Mouse (Mus musculus) heart, embryonic 15.5 days (tissue): Measurements from ENCODE around the gene Ggact. TPM values are rescaled to one million over a fixed set of nuclear protein-coding genes. Genes with fewer than 3 reads are reported as not detected.

Experiments used
- ATAC-seq: fragments of 200-750 bp; cut with Nextera tagmentation; replicated peaks from 2 replicates; pipeline ENCODE4 v1.8.0; 2017; ENCODE audit warnings: low read depth, moderate TSS enrichment; ENCODE audit not compliant: insufficient number of reproducible peaks, insufficient read depth, low FRiP score
- H3K27ac ChIP-seq: fragments of 300-500 bp; sonication (generic); 2 replicates; pipeline ENCODE4 v1.5.1; 2015; ENCODE audit warnings: mild to moderate bottlenecking, inconsistent platforms
- H3K27me3 ChIP-seq: fragments of 300-500 bp; sonication (generic); 2 replicates; pipeline ENCODE4 v1.6.1; 2015; ENCODE audit warnings: inconsistent platforms
- H3K36me3 ChIP-seq: fragments of 300-500 bp; sonication (generic); 2 replicates; pipeline ENCODE4 v1.6.1; 2015; ENCODE audit warnings: mild to moderate bottlenecking, inconsistent platforms
- H3K4me1 ChIP-seq: fragments of 300-500 bp; sonication (generic); replicated peaks from 2 replicates; pipeline ENCODE4 v1.6.1; 2015; ENCODE audit warnings: inconsistent platforms
- H3K4me2 ChIP-seq: fragments of 300-500 bp; sonication (generic); 2 replicates; pipeline ENCODE4 v1.6.1; 2015; ENCODE audit warnings: inconsistent platforms, mild to moderate bottlenecking, moderate library complexity
- H3K4me3 ChIP-seq: fragments of 300-500 bp; sonication (generic); 2 replicates; pipeline ENCODE4 v1.5.1; 2015; ENCODE audit warnings: mild to moderate bottlenecking, inconsistent platforms
- H3K9ac ChIP-seq: fragments of 300-500 bp; sonication (generic); 2 replicates; pipeline ENCODE4 v1.6.1; 2015; ENCODE audit warnings: mild to moderate bottlenecking, inconsistent platforms
- H3K9me3 ChIP-seq: fragments of 300-500 bp; sonication (generic); replicated peaks from 2 replicates; pipeline ENCODE4 v1.6.1; 2016; ENCODE audit warnings: inconsistent platforms
- WGBS: fragments of 180-500 bp; shearing (Covaris S2); methylation state at CpG from one replicate; pipeline ENCODE4 v1.1.7; 2015; ENCODE audit warnings: mixed read lengths; 5-methylcytosine and 5-hydroxymethylcytosine counted together
- polyA plus RNA-seq: library from polyadenylated mRNA; unstranded; fragments of >200 nt; fragmentation: Nextera tagmentation; extraction: Ambion mirVana; gene quantifications from 2 replicates; pipeline ENCODE4 v1.2.1, GENCODE M21; 2015

The Ggact gene
- polyA plus RNA-seq, 1 experiment from 2014 or later, result 15.0 TPM

GRCm38 (mm10) chr14:122825464-122825863 is 88.1 kb downstream of the Ggact start:
- H3K9ac ChIP-seq, result no peak overlapping the region
- no peaks in the 10 kb centered on the region for H3K36me3 ChIP-seq
- H3K27me3 ChIP-seq, result no peaks in the 10 kb centered on the region
- no peak overlapping the region for H3K27ac ChIP-seq
- H3K9me3 ChIP-seq, result no peaks in the 10 kb centered on the region
- peak; percentile 55; the same call in 1 of the 2 replicates for ATAC-seq
- H3K4me1 ChIP-seq, result no peaks in the 10 kb centered on the region
- no peak overlapping the region for H3K4me2 ChIP-seq
- no peak overlapping the region for H3K4me3 ChIP-seq
- WGBS, result 87% methylated on average over 2 of the region's 2 CpGs

DNA sequence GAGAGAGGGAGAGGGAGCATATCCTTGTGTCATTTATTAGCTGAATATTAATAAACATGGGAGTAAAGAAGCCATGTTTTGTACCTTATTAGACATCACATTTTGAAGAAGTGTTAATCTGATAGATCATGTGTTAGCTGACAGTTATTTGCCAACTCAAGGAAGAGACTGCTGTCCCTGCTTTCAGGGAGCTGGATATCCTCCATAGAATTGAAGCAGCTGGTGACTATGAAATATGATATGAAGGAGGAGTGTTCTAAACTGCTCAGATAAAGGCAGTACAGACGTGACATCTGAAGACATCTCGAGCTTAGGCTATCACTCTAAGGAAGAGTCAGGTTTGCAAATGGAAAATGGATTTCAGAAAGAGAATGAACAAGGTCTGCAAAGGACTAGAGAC is 89.8 kb downstream of the Ggact start:
- Histone ChIP-seq H3K9me3 (no peaks in the 10 kb centered on the region), H3K9ac (no peak overlapping the region), H3K36me3 (no peaks in the 10 kb centered on the region), H3K4me2 (no peak overlapping the region), H3K27me3 (no peaks in the 10 kb centered on the region), H3K4me3 (no peak overlapping the region), H3K27ac (no peak overlapping the region), H3K4me1 (no peaks in the 10 kb centered on the region)
- WGBS, result 42% methylated on average over 2 of the region's 2 CpGs
- ATAC-seq, result no peak

- 78% methylated on average over 3 of the region's 3 CpGs for WGBS
- Histone ChIP-seq H3K4me1 (no peaks in the 10 kb centered on the region), H3K4me3 (no peak overlapping the region), H3K36me3 (no peaks in the 10 kb centered on the region), H3K27ac (no peak overlapping the region), H3K4me2 (no peak overlapping the region), H3K9me3 (no peaks in the 10 kb centered on the region), H3K9ac (no peak overlapping the region), H3K27me3 (no peaks in the 10 kb centered on the region)
- ATAC-seq, result no peak
Observed at GRCm38 (mm10) chr14:122821002-122821401, 92.6 kb downstream of the Ggact start.

DNA sequence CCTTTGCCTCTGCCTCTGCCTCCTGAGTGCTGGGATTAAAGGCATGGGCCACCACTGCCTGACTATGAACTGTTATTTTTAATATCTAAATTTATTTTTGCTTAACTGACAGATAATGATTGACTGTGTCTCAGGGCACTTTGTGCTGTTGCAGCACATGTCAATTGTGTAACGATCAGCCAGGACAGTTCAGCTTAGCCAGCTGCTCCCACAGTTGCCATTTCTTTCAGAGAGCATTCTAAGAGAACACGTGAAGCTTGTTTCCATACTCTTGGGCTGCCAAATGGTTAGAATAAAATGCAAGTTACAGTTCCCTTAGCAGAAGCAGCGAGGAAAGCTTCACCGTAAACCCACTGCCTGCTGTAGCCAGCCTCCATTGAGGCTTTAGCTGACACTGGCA is 113.3 kb downstream of the Ggact start:
- H3K9me3 ChIP-seq, result no peaks in the 10 kb centered on the region
- no peak overlapping the region for H3K27ac ChIP-seq
- H3K4me3 ChIP-seq, result no peak overlapping the region
- no peaks in the 10 kb centered on the region for H3K36me3 ChIP-seq
- ATAC-seq, result no peak
- H3K27me3 ChIP-seq, result no peaks in the 10 kb centered on the region
- no peak overlapping the region for H3K4me2 ChIP-seq
- no peak overlapping the region for H3K9ac ChIP-seq
- WGBS, result 81% methylated on average over 4 of the region's 4 CpGs
- H3K4me1 ChIP-seq, result peaks cover 4% of the 10 kb centered on the region; the same call in 1 of the 2 replicates

- Histone ChIP-seq H3K9ac (no peak overlapping the region), H3K4me1 (no peaks in the 10 kb centered on the region), H3K36me3 (no peaks in the 10 kb centered on the region), H3K27me3 (no peaks in the 10 kb centered on the region), H3K4me2 (no peak overlapping the region), H3K27ac (no peak overlapping the region), H3K4me3 (no peak overlapping the region), H3K9me3 (no peaks in the 10 kb centered on the region)
- 83% methylated on average over 4 of the region's 4 CpGs for WGBS
- ATAC-seq, result no peak
Observed at GRCm38 (mm10) chr14:122793368-122793767, 120.2 kb downstream of the Ggact start.

GRCm38 (mm10) chr14:122790111-122790510 is 123.4 kb downstream of the Ggact start:
- no peak overlapping the region for H3K4me3 ChIP-seq
- H3K9ac ChIP-seq, result no peak overlapping the region
- H3K27ac ChIP-seq, result no peak overlapping the region
- H3K4me2 ChIP-seq, result no peak overlapping the region
- 78% methylated on average over 7 of the region's 7 CpGs for WGBS
- H3K27me3 ChIP-seq, result no peaks in the 10 kb centered on the region
- H3K36me3 ChIP-seq, result no peaks in the 10 kb centered on the region
- no peak for ATAC-seq
- H3K9me3 ChIP-seq, result no peaks in the 10 kb centered on the region
- H3K4me1 ChIP-seq, result no peaks in the 10 kb centered on the region

- WGBS, result 55% methylated on average over 2 of the region's 2 CpGs
- ATAC-seq, result no peak
- H3K4me1 ChIP-seq, result no peaks in the 10 kb centered on the region
- no peak overlapping the region for H3K4me3 ChIP-seq
- H3K9ac ChIP-seq, result no peak overlapping the region
- H3K36me3 ChIP-seq, result no peaks in the 10 kb centered on the region
- no peaks in the 10 kb centered on the region for H3K27me3 ChIP-seq
- no peak overlapping the region for H3K27ac ChIP-seq
- no peaks in the 10 kb centered on the region for H3K9me3 ChIP-seq
- H3K4me2 ChIP-seq, result no peak overlapping the region
Observed at GRCm38 (mm10) chr14:122788199-122788598, 125.4 kb downstream of the Ggact start.

DNA sequence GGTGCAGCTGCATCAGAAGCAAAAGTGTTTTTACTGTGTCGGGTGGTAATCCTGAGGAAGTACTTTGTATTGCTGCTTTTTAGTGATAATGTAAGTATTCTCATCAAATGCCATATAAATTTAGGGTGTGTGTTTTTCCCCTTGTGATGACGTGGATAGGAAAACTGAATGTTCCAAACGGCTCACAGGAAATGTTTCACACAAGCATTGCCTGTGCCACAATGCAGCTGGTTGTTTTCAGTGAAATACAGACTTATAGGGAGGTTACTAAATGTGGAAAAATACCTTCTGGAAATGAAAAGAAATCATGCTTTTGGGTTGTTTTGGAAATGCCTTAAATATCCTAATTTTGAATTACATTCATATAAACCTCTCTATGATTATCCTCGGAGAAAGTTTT is 128.9 kb downstream of the Ggact start:
- Histone ChIP-seq H3K9ac (no peak overlapping the region), H3K27me3 (no peaks in the 10 kb centered on the region), H3K4me1 (no peaks in the 10 kb centered on the region), H3K4me2 (no peak overlapping the region), H3K27ac (no peak overlapping the region), H3K36me3 (no peaks in the 10 kb centered on the region), H3K9me3 (no peaks in the 10 kb centered on the region), H3K4me3 (no peak overlapping the region)
- no peak for ATAC-seq
- WGBS, result 62% methylated on average over 4 of the region's 4 CpGs

DNA sequence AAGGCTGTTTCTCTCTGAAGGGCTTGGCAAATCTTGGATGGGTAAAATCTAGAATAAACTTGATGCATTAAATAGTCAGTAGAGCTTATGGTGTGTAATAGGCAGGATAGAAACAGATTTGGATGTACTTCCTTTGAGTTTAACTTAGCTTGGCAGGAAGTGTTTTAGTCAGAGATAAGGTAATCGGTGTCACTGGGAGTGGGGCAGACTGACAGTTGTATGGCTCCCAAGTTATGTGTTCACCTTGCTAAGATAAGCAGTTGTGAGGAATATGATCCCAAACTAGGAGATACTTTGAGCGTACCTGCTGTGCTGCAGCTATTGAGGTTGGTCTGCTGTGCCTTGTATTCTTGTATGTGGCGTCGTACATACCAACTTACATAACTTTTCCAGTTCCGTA is 147.1 kb downstream of the Ggact start:
- no peaks in the 10 kb centered on the region for H3K27me3 ChIP-seq
- 76% methylated on average over 5 of the region's 5 CpGs for WGBS
- no peak overlapping the region for H3K4me3 ChIP-seq
- no peaks in the 10 kb centered on the region for H3K36me3 ChIP-seq
- H3K4me2 ChIP-seq, result no peak overlapping the region
- no peak overlapping the region for H3K27ac ChIP-seq
- no peak overlapping the region for H3K9ac ChIP-seq
- no peaks in the 10 kb centered on the region for H3K9me3 ChIP-seq
- ATAC-seq, result no peak
- no peaks in the 10 kb centered on the region for H3K4me1 ChIP-seq

Other genes with a start within 250 kb of the Ggact start
- 14.6 and 15.8 TPM in 2 replicates for gene Tmtc4, start 70.3 kb upstream of the Ggact start, polyA plus RNA-seq